Mouse (Mus musculus) neural tube, embryonic 15.5 days (tissue): Measurements from ENCODE around the gene Trim26. TPM values are rescaled to one million over a fixed set of nuclear protein-coding genes. Genes with fewer than 3 reads are reported as not detected.
"Not testable (repeated sequence)": the region's sequence is repeated elsewhere in the genome, so short reads cannot be mapped to it uniquely, and the experiment has no call there.

Source experiments
- ATAC-seq: fragments of 200-750 bp; cut with Nextera tagmentation; 2 replicates; pipeline ENCODE4 v1.8.0; 2017; ENCODE audit warnings: mild to moderate bottlenecking, moderate TSS enrichment, moderate library complexity; ENCODE audit not compliant: low FRiP score
- H3K27ac ChIP-seq: fragments of 300-500 bp; sonication (generic); replicated peaks from 2 replicates; pipeline ENCODE4 v1.5.1; 2015; ENCODE audit warnings: mild to moderate bottlenecking, inconsistent platforms
- H3K27me3 ChIP-seq: fragments of 300-500 bp; sonication (generic); replicated peaks from 2 replicates; pipeline ENCODE4 v1.6.1; 2015; ENCODE audit warnings: inconsistent platforms
- H3K36me3 ChIP-seq: fragments of 300-500 bp; sonication (generic); 2 replicates; pipeline ENCODE4 v1.6.1; 2015; ENCODE audit warnings: inconsistent platforms
- H3K4me1 ChIP-seq: fragments of 300-500 bp; sonication (generic); 2 replicates; pipeline ENCODE4 v1.6.1; 2015; ENCODE audit warnings: inconsistent platforms
- H3K4me2 ChIP-seq: fragments of 300-500 bp; sonication (generic); 2 replicates; pipeline ENCODE4 v1.6.1; 2015; ENCODE audit warnings: inconsistent platforms, mild to moderate bottlenecking, moderate library complexity
- H3K4me3 ChIP-seq: fragments of 300-500 bp; sonication (generic); replicated peaks from 2 replicates; pipeline ENCODE4 v1.5.1; 2015; ENCODE audit warnings: mild to moderate bottlenecking, inconsistent platforms
- H3K9ac ChIP-seq: fragments of 300-500 bp; sonication (generic); replicated peaks from 2 replicates; pipeline ENCODE4 v1.6.1; 2015; ENCODE audit warnings: mild to moderate bottlenecking, inconsistent platforms
- H3K9me3 ChIP-seq: fragments of 300-500 bp; sonication (generic); replicated peaks from 2 replicates; pipeline ENCODE4 v1.6.1; 2016; ENCODE audit warnings: inconsistent platforms
- WGBS: fragments of 180-500 bp; shearing (Covaris S2); methylation state at CpG from one replicate; pipeline ENCODE4 v1.1.7; 2015; ENCODE audit warnings: mixed read lengths; 5-methylcytosine and 5-hydroxymethylcytosine counted together
- polyA plus RNA-seq: library from polyadenylated mRNA; unstranded; fragments of >200 nt; fragmentation: Nextera tagmentation; extraction: Ambion mirVana; gene quantifications from 2 replicates; pipeline ENCODE4 v1.2.1, GENCODE M21; 2015

Trim26 gene
- 51.2 and 52.0 TPM in 2 replicates for polyA plus RNA-seq

DNA sequence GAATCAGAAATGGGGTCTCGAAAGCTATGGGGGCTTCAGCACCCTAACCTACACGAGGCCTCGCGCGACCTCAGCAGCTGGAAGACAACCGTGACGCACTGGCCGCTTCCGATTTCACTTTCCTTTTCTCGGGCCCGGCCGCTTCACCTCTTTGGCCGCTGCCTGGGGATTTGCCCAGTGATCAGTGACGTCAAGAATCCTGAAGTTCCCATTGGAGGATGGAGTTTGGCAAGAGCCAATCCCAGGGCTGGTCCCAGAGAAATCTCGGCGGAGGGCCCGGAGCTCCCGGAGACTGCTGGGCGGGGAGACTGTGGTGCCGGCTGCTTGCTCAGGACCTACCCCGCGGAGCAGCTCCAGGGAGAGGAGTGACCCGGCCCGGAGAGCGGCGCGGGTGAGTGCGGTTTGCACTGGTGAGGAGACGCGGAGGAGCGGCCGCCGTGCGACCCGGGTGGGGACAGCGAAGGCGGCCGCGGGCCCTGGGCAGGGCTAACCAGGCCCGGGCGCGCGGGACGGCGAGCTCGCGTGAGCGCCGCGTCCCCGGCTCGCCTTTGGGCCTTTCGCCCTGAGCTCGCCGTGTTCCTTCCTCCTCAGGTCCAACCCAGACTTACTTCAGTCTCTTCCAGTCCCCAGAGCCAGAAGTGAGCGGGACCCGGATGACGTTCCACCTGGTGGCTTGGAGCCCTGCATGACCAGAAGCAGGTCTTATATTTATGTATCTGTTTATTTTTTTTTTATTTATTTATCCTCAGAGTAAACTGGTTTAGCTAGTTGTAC, at the start of gene Trim26:
TSS of gene Trim26 (plus strand) at position 261 of the 774 bp plus-strand sequence.
- no peaks in the 10 kb centered on the region for H3K36me3 ChIP-seq
- H3K27me3 ChIP-seq, result no peaks in the 10 kb centered on the region
- no peaks in the 10 kb centered on the region for H3K9me3 ChIP-seq
- peak within 1 kb of the TSS; percentile 80 for H3K9ac ChIP-seq
- under 1% methylated on average over 58 of the region's 58 CpGs for WGBS
- H3K4me2 ChIP-seq, result peak within 1 kb of the TSS; percentile 63
- peak within 1 kb of the TSS; percentile 84 for H3K4me3 ChIP-seq
- H3K27ac ChIP-seq, result peak within 1 kb of the TSS; percentile 95
- peak; percentile 99 for ATAC-seq
- H3K4me1 ChIP-seq, result peaks cover 33% of the 10 kb centered on the region

GRCm38 (mm10) chr17:36788351-36788750, 48.6 kb upstream of the Trim26 start:
- Histone ChIP-seq H3K27ac (no peak overlapping the region), H3K9ac (no peak overlapping the region), H3K4me3 (no peak overlapping the region), H3K36me3 (no peaks in the 10 kb centered on the region), H3K4me1 (no peaks in the 10 kb centered on the region), H3K27me3 (no peaks in the 10 kb centered on the region), H3K4me2 (no peak overlapping the region), H3K9me3 (no peaks in the 10 kb centered on the region)
- ATAC-seq, result peak; percentile 31; the same call in 1 of the 2 replicates
- 79% methylated on average over 2 of the region's 2 CpGs for WGBS

DNA sequence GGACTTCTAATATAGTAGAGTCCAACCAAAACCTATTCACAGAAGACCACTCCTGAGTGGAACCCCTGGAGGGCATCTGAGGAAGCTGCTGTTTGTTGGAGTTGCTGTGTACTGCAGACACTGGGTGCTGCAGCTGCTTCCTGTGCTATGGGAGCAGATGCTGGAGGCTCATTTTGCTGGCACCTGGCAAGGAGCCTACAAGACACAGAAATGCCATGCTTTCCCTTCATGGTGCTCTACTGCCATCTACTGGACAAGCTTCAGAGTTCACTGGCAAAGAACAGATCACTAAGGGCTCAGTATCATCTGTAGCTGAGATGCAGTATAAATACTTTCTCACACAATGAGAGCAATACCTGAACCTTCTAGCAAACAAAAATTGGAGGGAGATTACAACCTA, 48.1 kb upstream of the Trim26 start:
- not testable (repeated sequence) for H3K36me3 ChIP-seq, H3K9me3 ChIP-seq, H3K9ac ChIP-seq, H3K4me1 ChIP-seq, H3K27me3 ChIP-seq, H3K27ac ChIP-seq, H3K4me3 ChIP-seq, H3K4me2 ChIP-seq
- peak; percentile 95 for ATAC-seq

DNA sequence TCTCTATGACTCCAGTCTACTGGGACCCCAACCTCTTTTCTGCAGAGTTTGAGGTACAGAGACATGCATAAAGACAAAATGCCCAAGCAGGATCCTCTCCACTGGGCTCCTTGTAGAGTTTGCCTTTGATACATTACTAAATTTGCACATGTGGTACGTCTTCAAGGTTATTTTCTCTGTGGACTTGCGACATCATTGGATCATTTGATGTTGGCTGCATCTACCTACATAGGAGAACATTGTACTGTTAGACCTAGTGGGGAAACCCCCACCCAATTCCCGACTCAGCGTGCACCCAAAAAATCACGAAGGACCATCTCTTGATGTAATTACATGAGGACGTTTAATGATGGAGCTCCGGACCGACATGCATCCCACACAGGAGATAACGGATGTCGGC, 37.4 kb upstream of the Trim26 start:
- 93% methylated on average over 10 of the region's 10 CpGs for WGBS

GRCm38 (mm10) chr17:36799921-36800462, 36.9 kb upstream of the Trim26 start:
- not testable (repeated sequence) for H3K27me3 ChIP-seq, H3K4me2 ChIP-seq, H3K27ac ChIP-seq, H3K9ac ChIP-seq, H3K4me3 ChIP-seq, H3K36me3 ChIP-seq, H3K4me1 ChIP-seq, H3K9me3 ChIP-seq, ATAC-seq
- 79% methylated on average over 4 of the region's 4 CpGs for WGBS

More for the DNA sequence above, 37.4 kb upstream of the Trim26 start:
- Histone ChIP-seq H3K4me1 (no peaks in the 10 kb centered on the region), H3K4me3 (no peak overlapping the region), H3K27me3 (no peaks in the 10 kb centered on the region), H3K27ac (no peak overlapping the region), H3K4me2 (no peak overlapping the region), H3K9me3 (no peaks in the 10 kb centered on the region), H3K36me3 (no peaks in the 10 kb centered on the region), H3K9ac (no peak overlapping the region)
- ATAC-seq, result no peak

DNA sequence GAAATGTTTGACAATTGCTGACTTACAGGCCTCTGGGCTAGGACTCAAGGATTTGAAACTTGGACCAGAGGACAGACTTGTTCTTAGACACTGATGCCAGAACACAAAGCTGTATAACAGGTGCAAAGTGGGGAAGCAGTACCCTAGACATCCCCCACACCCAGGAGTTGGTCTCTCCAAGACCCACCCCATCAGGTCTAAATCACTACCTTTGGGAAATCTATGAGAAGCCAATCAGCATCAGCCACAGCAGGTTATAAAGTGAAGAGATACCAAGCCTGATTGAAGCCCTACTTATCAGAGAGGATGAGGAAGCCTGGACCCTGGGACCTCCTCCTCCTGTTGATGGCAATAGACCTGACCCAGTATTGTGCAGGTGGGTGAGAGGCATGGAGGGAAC, 25.1 kb upstream of the Trim26 start, which contains the start of gene H2-M10.6:
TSS of gene H2-M10.6 (plus strand) at position 301 of the 400 bp plus-strand sequence.
- H3K27ac ChIP-seq, result no peak within 1 kb of the TSS
- H3K36me3 ChIP-seq, result no peaks in the 10 kb centered on the region
- H3K9me3 ChIP-seq, result no peaks in the 10 kb centered on the region
- no peak within 1 kb of the TSS for H3K4me3 ChIP-seq
- no peak for ATAC-seq
- H3K27me3 ChIP-seq, result no peaks in the 10 kb centered on the region
- H3K9ac ChIP-seq, result no peak within 1 kb of the TSS
- no peak within 1 kb of the TSS for H3K4me2 ChIP-seq
- no peaks in the 10 kb centered on the region for H3K4me1 ChIP-seq

GRCm38 (mm10) chr17:36824005-36824404, 12.9 kb upstream of the Trim26 start:
- Histone ChIP-seq H3K27ac (no peak overlapping the region), H3K4me1 (no peaks in the 10 kb centered on the region), H3K9me3 (no peaks in the 10 kb centered on the region), H3K36me3 (no peaks in the 10 kb centered on the region), H3K9ac (no peak overlapping the region), H3K27me3 (0 out of 2 replicates have a peak, but pooled peaks cover 3% of the 10 kb centered on the region), H3K4me3 (no peak overlapping the region), H3K4me2 (no peak overlapping the region)
- ATAC-seq, result no peak

- peak overlapping the region; percentile 50 for H3K4me2 ChIP-seq
- no peaks in the 10 kb centered on the region for H3K9me3 ChIP-seq
- WGBS, result 38% methylated on average over 4 of the region's 4 CpGs
- no peak overlapping the region for H3K27ac ChIP-seq
- no peaks in the 10 kb centered on the region for H3K36me3 ChIP-seq
- ATAC-seq, result peak; percentile 90
- H3K9ac ChIP-seq, result no peak overlapping the region
- 0 out of 2 replicates have a peak, but pooled peaks cover 3% of the 10 kb centered on the region for H3K27me3 ChIP-seq
- no peaks in the 10 kb centered on the region for H3K4me1 ChIP-seq
- no peak overlapping the region for H3K4me3 ChIP-seq
Observed at GRCm38 (mm10) chr17:36825525-36825924, 11.4 kb upstream of the Trim26 start.

GRCm38 (mm10) chr17:36826002-36826401, 10.9 kb upstream of the Trim26 start:
- H3K36me3 ChIP-seq, H3K4me1 ChIP-seq, H3K4me3 ChIP-seq, H3K9me3 ChIP-seq, H3K9ac ChIP-seq, H3K27ac ChIP-seq, H3K27me3 ChIP-seq: not testable (repeated sequence)
- peak; percentile 89 for ATAC-seq
- H3K4me2 ChIP-seq, result peak overlapping the region; percentile 50
- WGBS, result 11% methylated on average over 5 of the region's 5 CpGs

- no peak overlapping the region for H3K4me3 ChIP-seq
- ATAC-seq, result no peak
- WGBS, result 84% methylated on average over 2 of the region's 2 CpGs
Observed at GRCm38 (mm10) chr17:36828488-36828887, 8.4 kb upstream of the Trim26 start.

GRCm38 (mm10) chr17:36830470-36830869, 6.5 kb upstream of the Trim26 start:
- 85% methylated on average over 3 of the region's 3 CpGs for WGBS
- no peak overlapping the region for H3K4me3 ChIP-seq
- H3K27me3 ChIP-seq, result 0 out of 2 replicates have a peak, but pooled peaks cover 3% of the 10 kb centered on the region
- H3K9me3 ChIP-seq, result no peaks in the 10 kb centered on the region
- H3K4me2 ChIP-seq, result no peak overlapping the region
- no peak overlapping the region for H3K9ac ChIP-seq
- ATAC-seq, result no peak
- H3K4me1 ChIP-seq, result no peaks in the 10 kb centered on the region
- H3K36me3 ChIP-seq, result no peaks in the 10 kb centered on the region
- no peak overlapping the region for H3K27ac ChIP-seq

More at GRCm38 (mm10) chr17:36828488-36828887, 8.4 kb upstream of the Trim26 start:
- Histone ChIP-seq H3K9me3 (no peaks in the 10 kb centered on the region), H3K4me2 (no peak overlapping the region), H3K27ac (no peak overlapping the region), H3K4me1 (no peaks in the 10 kb centered on the region), H3K27me3 (0 out of 2 replicates have a peak, but pooled peaks cover 3% of the 10 kb centered on the region), H3K36me3 (no peaks in the 10 kb centered on the region), H3K9ac (no peak overlapping the region)

GRCm38 (mm10) chr17:36832694-36833093, 4.2 kb upstream of the Trim26 start:
- H3K27ac ChIP-seq, result no peak overlapping the region
- no peaks in the 10 kb centered on the region for H3K36me3 ChIP-seq
- 58% methylated on average over 4 of the region's 4 CpGs for WGBS
- no peak overlapping the region for H3K9ac ChIP-seq
- H3K4me1 ChIP-seq, result peaks cover 12% of the 10 kb centered on the region
- no peak overlapping the region for H3K4me3 ChIP-seq
- no peak for ATAC-seq
- H3K9me3 ChIP-seq, result no peaks in the 10 kb centered on the region
- H3K27me3 ChIP-seq, result 0 out of 2 replicates have a peak, but pooled peaks cover 3% of the 10 kb centered on the region
- no peak overlapping the region for H3K4me2 ChIP-seq
